Mouse (Mus musculus) cerebellum, adult 2 months (tissue): ENCODE data around the gene Casp9. TPM values are rescaled to one million over a fixed set of nuclear protein-coding genes. Genes with fewer than 3 reads are reported as not detected.
A peak's percentile ranks its signal among the peaks of the same experiment; 100 is the strongest.

ENCODE experiments used
- DNase-seq, 2 experiments: peaks; one replicate each; pipeline ENCODE4 v3.0.0; 2021
- H3K27ac ChIP-seq: fragments of 200-500 bp; 2 replicates; pipeline ENCODE4 v1.5.1; 2012; ENCODE audit warnings: low read length, control low read depth, inconsistent platforms; ENCODE audit not compliant: insufficient read depth
- H3K27me3 ChIP-seq: fragments of 200-500 bp; 2 replicates; pipeline ENCODE4 v1.6.1; 2012; ENCODE audit warnings: inconsistent platforms, mild to moderate bottlenecking, low read length, moderate library complexity; ENCODE audit not compliant: control insufficient read depth, insufficient read depth
- H3K4me1 ChIP-seq: fragments of 200-500 bp; 2 replicates; pipeline ENCODE4 v1.6.1; 2011; ENCODE audit warnings: low read length; ENCODE audit not compliant: control insufficient read depth, insufficient read depth
- H3K4me3 ChIP-seq: fragments of 200-500 bp; replicated peaks from 2 replicates; pipeline ENCODE3; 2011; ENCODE audit warnings: mild to moderate bottlenecking, low read depth, low read length, control low read depth; ENCODE audit not compliant: insufficient read depth
- CTCF ChIP-seq: fragments of 200-500 bp; IDR thresholded peaks from 2 replicates; pipeline ENCODE4 v1.5.1; 2011; ENCODE audit warnings: low read depth, mild to moderate bottlenecking, control low read depth, low read length, moderate library complexity, borderline replicate concordance; ENCODE audit not compliant: insufficient read depth
- POLR2A ChIP-seq: fragments of 200-500 bp; IDR thresholded peaks from 2 replicates; pipeline ENCODE4 v1.6.1; 2011; ENCODE audit warnings: low read length, control low read depth, borderline replicate concordance; ENCODE audit not compliant: insufficient read depth
- WGBS: fragments of 180-500 bp; shearing (Covaris S2); methylation state at CpG from one replicate; pipeline ENCODE4 v1.1.7; 2018; 5-methylcytosine and 5-hydroxymethylcytosine counted together
- polyA plus RNA-seq: library from polyadenylated mRNA; depleted of rRNA; stranded (reverse); fragments of >200 nt; gene quantifications from 2 replicates; pipeline ENCODE4 v1.2.3, GENCODE M21; 2012

The Casp9 gene
- polyA plus RNA-seq, 1 experiment: 20.0 TPM

DNA sequence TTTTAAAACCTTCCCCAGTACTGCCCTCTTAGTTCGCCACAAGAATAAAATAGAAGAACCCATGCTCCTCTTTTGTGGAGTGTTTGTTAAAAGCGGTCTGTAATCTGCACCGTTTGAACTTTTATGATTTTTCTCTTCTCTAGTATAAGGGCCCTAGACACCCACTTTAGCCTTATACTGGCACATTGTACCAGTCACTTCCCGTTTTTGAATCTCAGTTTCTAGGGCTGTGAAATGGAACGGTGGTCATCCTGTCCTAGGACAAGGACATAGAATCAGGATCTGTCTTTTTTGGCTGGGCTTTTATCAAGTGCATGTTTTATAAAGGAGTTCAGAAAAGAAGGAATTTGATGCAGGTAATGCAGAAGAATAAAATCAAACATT is 732 bp downstream of the Casp9 start:
- Histone ChIP-seq H3K27me3 (no peaks in the 10 kb centered on the region), H3K27ac (peak overlapping the region; percentile 25; the same call in 1 of the 2 replicates), H3K4me1 (peaks cover 4% of the 10 kb centered on the region; the same call in 1 of the 2 replicates), H3K4me3 (peak overlapping the region; percentile 76)
- no peak for DNase-seq
- 4% methylated on average over 5 of the region's 5 CpGs for WGBS
- TF ChIP-seq POLR2A: no peak
- TF ChIP-seq CTCF: no peak

DNA sequence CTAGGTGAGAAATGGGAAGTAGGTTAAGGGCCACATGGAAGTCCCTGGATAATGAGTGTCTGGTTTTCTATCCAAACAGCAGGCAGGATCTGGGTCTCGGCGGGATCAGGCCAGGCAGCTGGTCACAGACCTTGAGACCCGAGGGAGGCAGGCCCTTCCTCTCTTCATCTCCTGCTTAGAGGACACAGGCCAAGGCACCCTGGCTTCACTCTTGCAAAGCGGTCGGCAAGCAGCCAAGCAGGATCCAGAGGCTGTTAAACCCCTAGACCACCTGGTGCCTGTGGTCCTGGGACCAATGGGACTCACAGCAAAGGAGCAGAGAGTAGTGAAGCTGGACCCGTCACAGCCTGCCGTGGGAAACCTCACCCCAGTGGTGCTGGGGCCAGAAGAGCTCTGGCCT is 2.9 kb downstream of the Casp9 start:
- no peak for TF ChIP-seq POLR2A
- no peak for TF ChIP-seq CTCF
- Histone ChIP-seq H3K4me3 (no peak overlapping the region), H3K27ac (no peak overlapping the region), H3K4me1 (peaks cover 4% of the 10 kb centered on the region; the same call in 1 of the 2 replicates), H3K27me3 (no peaks in the 10 kb centered on the region)
- 55% methylated on average over 7 of the region's 7 CpGs for WGBS
- DNase-seq: peak in 1 of 2 experiments; percentile 16

DNA sequence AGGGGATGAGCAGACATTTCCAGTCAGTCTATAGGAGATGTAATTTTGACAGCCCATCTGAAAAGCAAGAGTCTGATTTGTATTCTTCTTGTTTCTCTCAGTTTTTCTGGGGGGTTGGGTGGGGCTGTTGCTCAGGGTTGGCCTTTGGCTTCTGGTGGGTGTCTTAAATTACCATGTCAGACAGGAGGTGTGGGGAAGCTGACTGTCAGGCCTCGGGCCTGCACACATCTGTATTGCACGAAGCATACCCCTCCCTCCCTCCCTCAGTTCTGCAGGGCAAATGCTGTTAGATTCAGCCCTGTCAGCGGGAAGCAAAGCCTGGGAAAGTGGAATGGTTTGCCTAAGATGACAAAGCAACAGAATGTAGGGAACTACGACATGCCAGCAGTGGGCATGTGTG is 3.5 kb downstream of the Casp9 start:
- peaks cover 4% of the 10 kb centered on the region; the same call in 1 of the 2 replicates for H3K4me1 ChIP-seq
- no peak overlapping the region for H3K4me3 ChIP-seq
- H3K27me3 ChIP-seq: no peaks in the 10 kb centered on the region
- TF ChIP-seq POLR2A (no peak), CTCF (no peak)
- no peak overlapping the region for H3K27ac ChIP-seq
- WGBS: 85% methylated on average over 4 of the region's 4 CpGs
- DNase-seq: no peak

DNA sequence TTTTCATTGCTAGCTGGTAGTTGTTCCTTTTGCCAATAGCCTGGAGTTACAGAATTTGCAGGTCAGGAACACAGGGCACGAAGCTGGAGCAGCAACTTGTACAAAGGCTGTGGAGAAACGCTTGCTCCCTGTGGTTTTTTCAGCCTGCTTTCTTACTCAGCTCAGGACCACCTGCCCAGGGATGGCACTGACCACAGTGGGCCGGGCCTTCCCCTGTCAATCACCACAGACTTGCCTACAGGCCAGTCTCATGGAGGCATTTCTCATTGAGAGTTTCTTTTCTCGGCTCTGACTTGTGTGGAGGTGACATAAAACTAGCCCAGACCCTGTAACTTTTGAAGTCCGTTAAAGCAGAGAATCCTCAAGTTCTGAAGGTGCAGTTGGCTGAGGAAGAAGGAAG is 4.1 kb downstream of the Casp9 start:
- no peak for DNase-seq
- Histone ChIP-seq H3K4me3 (no peak overlapping the region), H3K27me3 (no peaks in the 10 kb centered on the region), H3K4me1 (peaks cover 4% of the 10 kb centered on the region; the same call in 1 of the 2 replicates), H3K27ac (no peak overlapping the region)
- WGBS: 78% methylated on average over 5 of the region's 5 CpGs
- no peak for TF ChIP-seq CTCF
- TF ChIP-seq POLR2A: no peak

DNA sequence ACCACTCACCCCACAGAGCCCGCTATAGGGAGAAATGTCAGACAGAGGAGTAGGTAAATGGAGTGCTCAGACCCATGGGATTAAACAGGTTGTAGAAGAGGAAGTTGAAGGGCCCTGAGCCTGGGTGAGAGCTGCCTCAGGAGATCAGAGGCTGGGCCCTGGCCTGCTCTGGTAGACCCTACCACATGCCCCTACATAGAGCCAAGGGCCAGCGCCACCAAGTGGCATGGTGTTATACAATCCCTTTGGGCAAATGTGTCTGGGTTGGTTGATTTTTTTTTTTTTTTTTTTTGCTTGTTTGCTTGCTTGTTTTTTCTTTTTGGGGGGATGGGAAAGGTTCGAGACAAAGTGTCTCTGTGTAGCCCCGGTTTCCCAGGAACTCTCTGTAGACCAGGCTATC is 10.7 kb downstream of the Casp9 start:
- DNase-seq: no peak
- Histone ChIP-seq H3K4me3 (no peak overlapping the region), H3K27me3 (no peaks in the 10 kb centered on the region), H3K4me1 (no peaks in the 10 kb centered on the region), H3K27ac (no peak overlapping the region)
- WGBS: 87% methylated on average over 4 of the region's 4 CpGs
- TF ChIP-seq CTCF (no peak), POLR2A (no peak)

DNA sequence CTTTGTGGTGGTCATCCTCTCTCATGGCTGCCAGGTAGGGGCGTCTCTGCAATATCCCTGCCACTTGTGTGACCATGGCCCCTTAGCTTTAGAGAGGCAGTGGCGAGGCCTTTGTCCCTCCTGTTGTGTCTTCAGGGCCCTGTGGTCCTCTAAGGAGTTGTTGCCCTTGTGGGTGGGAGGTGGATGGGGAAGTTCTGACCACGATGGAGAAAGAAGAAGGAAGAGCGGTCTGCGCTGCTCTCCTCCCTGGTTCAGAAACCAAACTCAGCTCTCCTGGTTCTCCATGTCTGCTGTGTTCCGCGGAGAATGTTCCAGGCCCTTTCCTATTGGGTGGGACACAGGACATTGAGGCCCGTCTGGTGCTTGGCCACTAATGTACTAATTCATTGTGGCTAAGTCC is 12.5 kb downstream of the Casp9 start:
- Histone ChIP-seq H3K4me1 (no peaks in the 10 kb centered on the region), H3K27ac (no peak overlapping the region), H3K4me3 (no peak overlapping the region), H3K27me3 (no peaks in the 10 kb centered on the region)
- 92% methylated on average over 8 of the region's 8 CpGs for WGBS
- DNase-seq: no peak
- TF ChIP-seq CTCF (no peak), POLR2A (no peak)

DNA sequence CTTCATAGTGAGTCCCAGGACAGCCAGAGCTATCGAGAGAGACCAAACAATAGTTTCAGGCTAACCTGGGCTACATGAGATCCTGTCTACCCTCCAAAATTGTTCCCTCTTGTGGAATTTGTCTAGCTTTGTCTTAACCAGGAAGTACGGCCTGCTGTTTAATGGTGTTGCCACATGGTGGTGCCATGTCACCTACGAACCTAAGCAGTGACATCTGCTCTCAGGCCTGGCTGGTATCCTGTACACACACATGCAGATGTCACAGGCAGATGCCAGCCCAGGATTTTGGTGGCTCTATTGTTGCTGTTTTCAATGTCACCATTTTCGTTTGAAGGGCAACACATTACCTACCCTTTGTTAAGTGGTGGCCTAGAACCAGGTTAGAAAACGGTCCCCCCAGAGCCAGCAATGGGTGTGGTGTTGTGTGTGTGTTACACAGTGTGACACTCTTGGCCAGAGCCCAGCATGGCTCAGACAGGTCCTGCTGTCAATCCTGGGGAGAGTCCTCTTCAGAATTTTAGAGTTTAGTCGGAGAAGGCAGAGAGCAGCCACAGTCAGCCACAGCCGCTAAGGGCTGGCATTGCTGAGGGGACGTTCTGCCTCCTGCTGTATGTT is 16.5 kb downstream of the Casp9 start:
- Histone ChIP-seq H3K27me3 (no peaks in the 10 kb centered on the region), H3K4me3 (no peak overlapping the region), H3K4me1 (no peaks in the 10 kb centered on the region), H3K27ac (no peak overlapping the region)
- 40% methylated on average over 8 of the region's 8 CpGs for WGBS
- no peak for DNase-seq
- peak; percentile 71 for TF ChIP-seq CTCF
- no peak for TF ChIP-seq POLR2A

DNA sequence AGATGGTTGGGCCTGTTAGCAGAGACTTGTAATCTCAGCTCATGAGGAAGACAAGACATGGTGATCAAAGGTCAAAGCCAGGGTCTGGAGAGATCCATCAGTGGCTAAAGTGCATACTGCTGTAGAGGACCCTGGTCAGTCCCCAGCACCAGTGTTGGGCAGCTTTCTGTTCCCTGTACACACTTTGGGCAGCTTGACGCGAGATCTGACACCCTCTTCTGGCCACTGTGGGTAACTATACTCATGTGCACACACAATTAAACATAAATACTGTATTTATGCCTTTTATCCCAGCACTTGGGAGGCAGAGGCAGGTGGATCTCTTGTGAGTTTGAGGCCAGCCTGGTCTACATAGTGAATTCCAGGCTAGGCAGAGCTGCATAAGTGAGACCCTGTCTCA is 17.6 kb downstream of the Casp9 start:
- Histone ChIP-seq H3K27me3 (no peaks in the 10 kb centered on the region), H3K27ac (no peak overlapping the region), H3K4me3 (no peak overlapping the region), H3K4me1 (no peaks in the 10 kb centered on the region)
- TF ChIP-seq CTCF (no peak), POLR2A (no peak)
- 94% methylated on average over 2 of the region's 2 CpGs for WGBS
- no peak for DNase-seq
